Mouse (Mus musculus): ENCODE data around the gene Tsks. TPM values are rescaled to one million over a fixed set of nuclear protein-coding genes. Genes with fewer than 3 reads are reported as not detected.

Gene Tsks
- polyA plus RNA-seq, 1 experiment from 2014 or later: not detected

GRCm38 (mm10) chr7:44964990-44965389, 22.0 kb downstream of the Tsks start:
- Histone ChIP-seq H3K9ac (ENCODE audit: low read length) (no peak overlapping the region), H3K9me3 (ENCODE audit: control insufficient read depth, low read length) (no peaks in the 10 kb centered on the region), H3K4me3 (ENCODE audit: control insufficient read depth in 1 of 2, insufficient read depth in 1 of 2, low read depth in 1 of 2, low read length in 2 of 2) (no peak overlapping the region), H3K4me1 (ENCODE audit: control insufficient read depth in 2 of 2, insufficient read depth in 2 of 2, low read length in 2 of 2) (no peaks in the 10 kb centered on the region), H3K36me3 (ENCODE audit: control insufficient read depth, insufficient read depth, low read length) (0 out of 2 replicates have a peak, but pooled peaks cover 4% of the 10 kb centered on the region), H3K27ac (replicated peaks in 1 of 2; ENCODE audit: control insufficient read depth in 1 of 2, insufficient read depth in 1 of 2, low read depth in 2 of 2, low read length in 2 of 2) (no peak overlapping the region), H3K4me2 (ENCODE audit: low read length) (no peak overlapping the region), H3K27me3 (ENCODE audit: control insufficient read depth, insufficient read depth, low read length) (no peaks in the 10 kb centered on the region)
- 89% methylated on average over 13 of the region's 13 CpGs for WGBS
- ATAC-seq (ENCODE audit: insufficient number of reproducible peaks, insufficient read depth, low FRiP score, low read depth): no peak

- WGBS: 75% methylated on average over 7 of the region's 7 CpGs
- Histone ChIP-seq H3K4me3 (ENCODE audit: control insufficient read depth in 1 of 2, insufficient read depth in 1 of 2, low read depth in 1 of 2, low read length in 2 of 2) (no peak overlapping the region), H3K9me3 (ENCODE audit: control insufficient read depth, low read length) (no peaks in the 10 kb centered on the region), H3K27me3 (ENCODE audit: control insufficient read depth, insufficient read depth, low read length) (no peaks in the 10 kb centered on the region), H3K4me2 (ENCODE audit: low read length) (no peak overlapping the region), H3K27ac (replicated peaks in 1 of 2; ENCODE audit: control insufficient read depth in 1 of 2, insufficient read depth in 1 of 2, low read depth in 2 of 2, low read length in 2 of 2) (no peak overlapping the region), H3K9ac (ENCODE audit: low read length) (no peak overlapping the region), H3K4me1 (ENCODE audit: control insufficient read depth in 2 of 2, insufficient read depth in 2 of 2, low read length in 2 of 2) (peaks cover 3 to 6% of the 10 kb centered on the region in 2 experiments; a peak in 3 of 4 replicates), H3K36me3 (ENCODE audit: control insufficient read depth, insufficient read depth, low read length) (0 out of 2 replicates have a peak, but pooled peaks cover 4% of the 10 kb centered on the region)
- ATAC-seq (ENCODE audit: insufficient number of reproducible peaks, insufficient read depth, low FRiP score, low read depth): no peak
Measured at GRCm38 (mm10) chr7:44965975-44966374, 23.0 kb downstream of the Tsks start.

GRCm38 (mm10) chr7:44966638-44967037, 23.6 kb downstream of the Tsks start:
- 69% methylated on average over 15 of the region's 15 CpGs for WGBS
- Histone ChIP-seq H3K36me3 (ENCODE audit: control insufficient read depth, insufficient read depth, low read length) (0 out of 2 replicates have a peak, but pooled peaks cover 4% of the 10 kb centered on the region), H3K9me3 (ENCODE audit: control insufficient read depth, low read length) (no peaks in the 10 kb centered on the region), H3K4me2 (ENCODE audit: low read length) (no peak overlapping the region), H3K9ac (ENCODE audit: low read length) (no peak overlapping the region), H3K27ac (replicated peaks in 1 of 2; ENCODE audit: control insufficient read depth in 1 of 2, insufficient read depth in 1 of 2, low read depth in 2 of 2, low read length in 2 of 2) (no peak overlapping the region), H3K27me3 (ENCODE audit: control insufficient read depth, insufficient read depth, low read length) (no peaks in the 10 kb centered on the region), H3K4me1 (ENCODE audit: control insufficient read depth in 2 of 2, insufficient read depth in 2 of 2, low read length in 2 of 2) (peaks cover 4 to 11% of the 10 kb centered on the region in 2 experiments; a peak in 3 of 4 replicates), H3K4me3 (ENCODE audit: control insufficient read depth in 1 of 2, insufficient read depth in 1 of 2, low read depth in 1 of 2, low read length in 2 of 2) (no peak overlapping the region)
- ATAC-seq (ENCODE audit: insufficient number of reproducible peaks, insufficient read depth, low FRiP score, low read depth): no peak

GRCm38 (mm10) chr7:44970231-44970691, 27.3 kb downstream of the Tsks start:
- WGBS: under 1% methylated on average over 36 of the region's 36 CpGs
- no peaks in the 10 kb centered on the region for H3K27me3 ChIP-seq (ENCODE audit: control insufficient read depth, insufficient read depth, low read length)
- peak overlapping the region; percentile 55 to 84 for H3K4me3 ChIP-seq (ENCODE audit: control insufficient read depth in 1 of 2, insufficient read depth in 1 of 2, low read depth in 1 of 2, low read length in 2 of 2)
- no peaks in the 10 kb centered on the region for H3K9me3 ChIP-seq (ENCODE audit: control insufficient read depth, low read length)
- peak overlapping the region; percentile 76 to 88 for H3K27ac ChIP-seq (replicated peaks in 1 of 2; ENCODE audit: control insufficient read depth in 1 of 2, insufficient read depth in 1 of 2, low read depth in 2 of 2, low read length in 2 of 2)
- peak overlapping the region; percentile 86 for H3K4me2 ChIP-seq (ENCODE audit: low read length)
- peak; percentile 94 for ATAC-seq (ENCODE audit: insufficient number of reproducible peaks, insufficient read depth, low FRiP score, low read depth)
- H3K9ac ChIP-seq (ENCODE audit: low read length): peak overlapping the region; percentile 72
- no peaks in the 10 kb centered on the region for H3K36me3 ChIP-seq (ENCODE audit: control insufficient read depth, insufficient read depth, low read length)
- peaks cover 4 to 23% of the 10 kb centered on the region in 2 experiments; a peak in 3 of 4 replicates for H3K4me1 ChIP-seq (ENCODE audit: control insufficient read depth in 2 of 2, insufficient read depth in 2 of 2, low read length in 2 of 2)

- Histone ChIP-seq H3K27ac (replicated peaks in 1 of 2; ENCODE audit: control insufficient read depth in 1 of 2, insufficient read depth in 1 of 2, low read depth in 2 of 2, low read length in 2 of 2) (no peak overlapping the region), H3K4me1 (ENCODE audit: control insufficient read depth in 2 of 2, insufficient read depth in 2 of 2, low read length in 2 of 2) (peaks cover 4 to 23% of the 10 kb centered on the region in 2 experiments; a peak in 3 of 4 replicates), H3K9me3 (ENCODE audit: control insufficient read depth, low read length) (no peaks in the 10 kb centered on the region), H3K27me3 (ENCODE audit: control insufficient read depth, insufficient read depth, low read length) (no peaks in the 10 kb centered on the region), H3K4me3 (ENCODE audit: control insufficient read depth in 1 of 2, insufficient read depth in 1 of 2, low read depth in 1 of 2, low read length in 2 of 2) (no peak overlapping the region), H3K4me2 (ENCODE audit: low read length) (peak overlapping the region; percentile 86), H3K36me3 (ENCODE audit: control insufficient read depth, insufficient read depth, low read length) (peaks cover 7% of the 10 kb centered on the region), H3K9ac (ENCODE audit: low read length) (peak overlapping the region; percentile 72)
- no peak for ATAC-seq (ENCODE audit: insufficient number of reproducible peaks, insufficient read depth, low FRiP score, low read depth)
- WGBS: 73% methylated on average over 7 of the region's 7 CpGs
Measured at GRCm38 (mm10) chr7:44971142-44971541, 28.1 kb downstream of the Tsks start.

GRCm38 (mm10) chr7:44973415-44974130, 30.6 kb downstream of the Tsks start:
- Histone ChIP-seq H3K27me3 (ENCODE audit: control insufficient read depth, insufficient read depth, low read length) (no peaks in the 10 kb centered on the region), H3K36me3 (ENCODE audit: control insufficient read depth, insufficient read depth, low read length) (peaks cover 31% of the 10 kb centered on the region), H3K27ac (replicated peaks in 1 of 2; ENCODE audit: control insufficient read depth in 1 of 2, insufficient read depth in 1 of 2, low read depth in 2 of 2, low read length in 2 of 2) (peak overlapping the region in 1 of 2 experiments; percentile 53; a peak in 1 of 4 replicates)

GRCm38 (mm10) chr7:44974383-44975116, 31.5 kb downstream of the Tsks start, which contains the start of gene Cpt1c:
TSS of gene Cpt1c (minus strand) at chr7:44974851.
- Histone ChIP-seq H3K4me1 (ENCODE audit: control insufficient read depth in 2 of 2, insufficient read depth in 2 of 2, low read length in 2 of 2) (peaks cover 4 to 23% of the 10 kb centered on the region in 2 experiments; a peak in 3 of 4 replicates), H3K9me3 (ENCODE audit: control insufficient read depth, low read length) (no peaks in the 10 kb centered on the region), H3K4me2 (ENCODE audit: low read length) (peak within 1 kb of the TSS; percentile 80), H3K27ac (replicated peaks in 1 of 2; ENCODE audit: control insufficient read depth in 1 of 2, insufficient read depth in 1 of 2, low read depth in 2 of 2, low read length in 2 of 2) (peak within 1 kb of the TSS; percentile 30 to 53), H3K9ac (ENCODE audit: low read length) (peak within 1 kb of the TSS; percentile 68), H3K4me3 (ENCODE audit: control insufficient read depth in 1 of 2, insufficient read depth in 1 of 2, low read depth in 1 of 2, low read length in 2 of 2) (peak within 1 kb of the TSS; percentile 42 to 50), H3K27me3 (ENCODE audit: control insufficient read depth, insufficient read depth, low read length) (no peaks in the 10 kb centered on the region), H3K36me3 (ENCODE audit: control insufficient read depth, insufficient read depth, low read length) (peaks cover 41% of the 10 kb centered on the region)
- no peak for ATAC-seq (ENCODE audit: insufficient number of reproducible peaks, insufficient read depth, low FRiP score, low read depth)
- WGBS: 3% methylated on average over 22 of the region's 22 CpGs

More at GRCm38 (mm10) chr7:44973415-44974130, 30.6 kb downstream of the Tsks start:
- peaks cover 4 to 23% of the 10 kb centered on the region in 2 experiments; a peak in 3 of 4 replicates for H3K4me1 ChIP-seq (ENCODE audit: control insufficient read depth in 2 of 2, insufficient read depth in 2 of 2, low read length in 2 of 2)
- 45% methylated on average over 14 of the region's 14 CpGs for WGBS
- no peaks in the 10 kb centered on the region for H3K9me3 ChIP-seq (ENCODE audit: control insufficient read depth, low read length)
- peak overlapping the region; percentile 42 to 50 for H3K4me3 ChIP-seq (ENCODE audit: control insufficient read depth in 1 of 2, insufficient read depth in 1 of 2, low read depth in 1 of 2, low read length in 2 of 2)
- H3K4me2 ChIP-seq (ENCODE audit: low read length): peak overlapping the region; percentile 80
- H3K9ac ChIP-seq (ENCODE audit: low read length): peak overlapping the region; percentile 68
- no peak for ATAC-seq (ENCODE audit: insufficient number of reproducible peaks, insufficient read depth, low FRiP score, low read depth)
